Mouse (Mus musculus) liver, embryonic 14.5 days (tissue): ENCODE measurements around the gene Rhbdl1.

Source experiments
- CTCF ChIP-seq: IDR thresholded peaks from 2 replicates; pipeline ENCODE4 v1.5.1; 2016; ENCODE audit warnings: antibody characterized with exemption, low read depth, control low read depth
- EP300 ChIP-seq: IDR thresholded peaks from 2 replicates; pipeline ENCODE4 v1.6.1; 2016; ENCODE audit warnings: antibody characterized with exemption, low read depth

- TF ChIP-seq EP300, result no peak
- peak; percentile 11; the same call in 1 of the 2 replicates for TF ChIP-seq CTCF
Measured at GRCm38 (mm10) chr17:25796211-25796771, 40.8 kb downstream of the Rhbdl1 start.
